Mouse (Mus musculus) gastrocnemius, adult 2 months (tissue): ENCODE data around the gene Tmem132c. TPM values are rescaled to one million over a fixed set of nuclear protein-coding genes. Genes with fewer than 3 reads are reported as not detected.

Experiments used
- DNase-seq: peaks from one replicate; pipeline ENCODE4 v3.0.0; 2022
- H3K27ac ChIP-seq: fragments of 200-600 bp; 2 replicates; pipeline ENCODE4 v1.8.1; 2022; ENCODE audit warnings: mild to moderate bottlenecking
- H3K4me3 ChIP-seq: fragments of 200-600 bp; 2 replicates; pipeline ENCODE4 v1.8.1; 2022; ENCODE audit warnings: mild to moderate bottlenecking, moderate library complexity
- CTCF ChIP-seq: fragments of 200-600 bp; IDR thresholded peaks from 2 replicates; pipeline ENCODE4 v1.8.1; 2022; ENCODE audit warnings: antibody characterized with exemption, mild to moderate bottlenecking, moderate library complexity
- intact Hi-C: fragments of 180-260 bp; cut with DNase I; formaldehyde crosslinking; loops from one replicate; pipeline ENCODE4 v1.15.1; 2025
- total RNA-seq, 2 experiments: library from RNA; stranded (reverse); gene quantifications; 2 replicates each; pipeline ENCODE4 v1.2.3; 2021

The Tmem132c gene
- total RNA-seq, 2 experiments from 2014 or later, result 0.17 TPM; not detected in 1

DNA sequence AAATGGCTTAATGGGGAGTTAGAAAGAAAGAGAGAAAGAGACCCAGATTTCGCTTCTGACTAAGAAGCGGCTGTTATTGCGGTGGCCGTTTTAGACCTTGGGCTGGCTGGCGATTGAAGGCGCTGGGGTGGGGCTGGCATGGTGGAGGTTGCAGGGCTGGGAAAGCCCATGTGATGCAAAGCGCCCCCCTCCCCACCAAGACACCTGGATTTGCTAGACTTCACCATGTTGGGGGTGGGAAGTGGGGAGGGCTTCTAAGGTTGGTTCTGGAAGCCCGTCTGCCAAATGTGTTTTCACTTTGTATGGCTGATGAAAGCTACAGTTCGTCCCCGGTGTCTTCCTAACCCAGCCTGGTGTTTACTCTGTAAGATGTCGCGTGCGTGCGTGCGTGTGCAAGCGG lies 1.6 kb downstream of the Tmem132c start:
- H3K4me3 ChIP-seq, result peak overlapping the region; percentile 52
- intact Hi-C loops, result no loop called here
- TF ChIP-seq CTCF, result no peak
- DNase-seq, result no peak
- no peak overlapping the region for H3K27ac ChIP-seq

GRCm38 (mm10) chr5:127243611-127244010 lies 2.0 kb downstream of the Tmem132c start:
- no peak overlapping the region for H3K27ac ChIP-seq
- TF ChIP-seq CTCF, result no peak
- peak overlapping the region; percentile 52 for H3K4me3 ChIP-seq
- DNase-seq, result no peak
- intact Hi-C loops, result no loop called here

DNA sequence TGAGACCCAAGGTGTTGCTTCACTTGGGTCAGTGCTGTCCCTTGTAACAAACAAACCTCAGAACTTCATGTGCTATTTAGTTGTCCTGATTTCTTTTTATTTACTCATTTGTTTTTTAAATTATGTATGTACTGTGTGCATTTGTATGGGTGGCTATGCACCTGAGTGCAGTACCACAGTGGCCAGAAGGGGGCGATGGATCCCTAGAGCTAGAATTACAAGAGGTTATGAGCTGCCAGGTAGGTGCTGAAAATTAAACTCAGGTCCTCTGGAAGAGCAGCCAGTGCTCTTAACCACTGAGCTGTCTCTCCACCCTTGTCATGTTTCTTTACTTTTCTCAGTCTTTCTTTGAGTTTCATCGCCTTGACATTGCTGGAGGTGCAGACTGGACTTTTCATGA lies 11.7 kb downstream of the Tmem132c start:
- no peak overlapping the region for H3K27ac ChIP-seq
- TF ChIP-seq CTCF, result peak; percentile 32; the same call in 1 of the 2 replicates
- no peak for DNase-seq
- H3K4me3 ChIP-seq, result no peak overlapping the region
- intact Hi-C loops, result no loop called here

DNA sequence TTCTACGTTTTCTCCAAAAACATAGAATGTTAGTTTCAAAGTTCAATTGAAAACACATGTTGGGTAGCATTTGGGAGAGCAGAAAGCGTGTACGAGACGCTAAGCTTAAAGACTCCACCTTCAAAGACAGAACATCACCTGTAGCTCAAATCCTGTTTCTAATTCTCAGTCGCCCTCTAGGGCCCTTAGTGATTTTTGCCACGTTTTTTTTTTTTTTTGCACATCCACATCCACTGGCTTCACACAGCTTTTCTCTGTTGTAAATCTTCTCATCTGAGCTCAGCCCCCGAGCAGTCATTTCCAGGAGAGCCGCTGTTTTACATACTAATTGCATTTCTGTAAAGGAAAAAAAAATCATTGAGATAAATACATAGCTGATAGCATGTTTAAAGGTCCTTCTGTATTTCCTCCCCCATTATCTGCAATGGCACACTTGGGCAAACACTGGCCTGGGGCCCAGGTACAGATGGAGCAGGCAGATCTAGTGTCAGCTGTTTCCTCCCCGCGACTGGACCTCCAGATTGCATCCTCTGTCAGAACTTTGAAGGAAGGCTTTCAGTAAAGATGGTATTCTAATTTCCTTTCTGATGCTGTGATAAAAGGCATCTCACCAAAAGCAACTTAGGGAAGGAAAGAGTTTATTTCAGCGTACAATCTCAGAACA lies 15.5 kb downstream of the Tmem132c start:
- TF ChIP-seq CTCF, result no peak

GRCm38 (mm10) chr5:127262136-127262535 lies 20.5 kb downstream of the Tmem132c start:
- no peak for TF ChIP-seq CTCF
- intact Hi-C loops, result no loop called here
- no peak overlapping the region for H3K27ac ChIP-seq
- DNase-seq, result no peak
- no peak overlapping the region for H3K4me3 ChIP-seq

More for the DNA sequence above, 15.5 kb downstream of the Tmem132c start:
- DNase-seq, result no peak
- no peak overlapping the region for H3K27ac ChIP-seq
- H3K4me3 ChIP-seq, result no peak overlapping the region
- intact Hi-C loops, result no loop called here

DNA sequence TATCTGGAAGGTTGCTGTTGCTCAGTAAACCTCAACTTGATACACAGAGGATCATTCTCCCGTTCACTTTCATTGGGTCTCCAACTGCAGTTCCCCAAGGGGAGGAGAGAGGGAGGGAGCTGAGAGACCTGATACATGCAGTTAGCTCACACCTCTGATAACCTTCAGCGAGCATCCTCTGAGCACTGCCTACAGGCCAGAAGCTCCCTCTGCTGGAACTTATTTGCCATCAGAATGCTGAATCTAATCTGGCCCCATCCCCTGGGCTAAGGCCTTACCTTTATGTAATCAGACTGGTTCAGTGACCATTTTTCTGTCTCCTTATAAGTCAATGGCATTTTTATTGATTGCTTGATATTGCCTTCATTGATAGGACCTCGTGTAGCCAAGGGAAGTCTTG lies 29.5 kb downstream of the Tmem132c start:
- DNase-seq, result no peak
- intact Hi-C loops, result no loop called here
- H3K27ac ChIP-seq, result no peak overlapping the region
- no peak for TF ChIP-seq CTCF
- H3K4me3 ChIP-seq, result no peak overlapping the region

DNA sequence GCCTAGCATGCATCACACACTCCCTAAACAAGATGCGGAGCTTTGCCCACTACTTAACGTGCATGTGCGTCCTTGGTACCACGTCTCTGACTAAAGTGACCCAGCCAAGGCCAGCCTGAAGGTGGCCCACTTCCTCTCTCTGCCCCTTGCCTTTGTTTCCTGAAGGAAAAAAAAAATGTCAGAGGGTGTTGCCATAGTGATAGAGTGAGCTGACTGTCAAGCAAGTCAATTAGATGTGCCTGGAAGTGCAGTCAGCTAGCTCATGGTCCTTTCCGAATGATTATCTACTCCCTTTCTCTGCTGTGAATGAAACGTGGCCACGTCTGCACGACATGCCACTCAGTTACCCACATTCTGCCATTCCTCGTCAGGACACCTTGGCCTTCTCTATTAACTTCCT lies 37.9 kb downstream of the Tmem132c start:
- Histone ChIP-seq H3K4me3 (no peak overlapping the region), H3K27ac (no peak overlapping the region)
- DNase-seq, result no peak
- no peak for TF ChIP-seq CTCF
- intact Hi-C loops, result no loop called here

GRCm38 (mm10) chr5:127281186-127281585 lies 39.6 kb downstream of the Tmem132c start:
- no peak overlapping the region for H3K27ac ChIP-seq
- intact Hi-C loops, result no loop called here
- TF ChIP-seq CTCF, result no peak
- DNase-seq, result no peak
- no peak overlapping the region for H3K4me3 ChIP-seq

GRCm38 (mm10) chr5:127282539-127283123 lies 41.0 kb downstream of the Tmem132c start:
- DNase-seq, result no peak
- Histone ChIP-seq H3K4me3 (no peak overlapping the region), H3K27ac (no peak overlapping the region)
- intact Hi-C loops, result no loop called here
- no peak for TF ChIP-seq CTCF

DNA sequence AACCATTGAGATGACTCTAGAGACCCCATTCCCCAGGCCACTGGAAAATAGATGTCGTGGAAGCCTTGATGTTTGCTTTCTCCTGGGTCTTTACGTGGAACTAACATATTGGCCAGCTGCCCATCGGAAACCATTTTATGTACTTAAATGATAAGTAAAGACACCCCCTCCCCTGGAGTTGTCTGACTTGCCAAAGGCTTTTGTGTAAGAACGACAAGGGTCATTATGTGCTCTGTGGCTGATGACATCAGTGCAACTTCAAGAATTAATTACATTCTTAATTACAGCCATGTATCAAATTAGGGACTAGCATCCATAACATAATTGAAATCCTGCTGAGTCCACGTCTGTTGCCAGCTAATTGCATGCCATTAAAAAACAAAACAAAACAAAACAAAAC lies 45.3 kb downstream of the Tmem132c start:
- intact Hi-C loops, result no loop called here
- Histone ChIP-seq H3K4me3 (no peak overlapping the region), H3K27ac (no peak overlapping the region)
- no peak for DNase-seq
- no peak for TF ChIP-seq CTCF

DNA sequence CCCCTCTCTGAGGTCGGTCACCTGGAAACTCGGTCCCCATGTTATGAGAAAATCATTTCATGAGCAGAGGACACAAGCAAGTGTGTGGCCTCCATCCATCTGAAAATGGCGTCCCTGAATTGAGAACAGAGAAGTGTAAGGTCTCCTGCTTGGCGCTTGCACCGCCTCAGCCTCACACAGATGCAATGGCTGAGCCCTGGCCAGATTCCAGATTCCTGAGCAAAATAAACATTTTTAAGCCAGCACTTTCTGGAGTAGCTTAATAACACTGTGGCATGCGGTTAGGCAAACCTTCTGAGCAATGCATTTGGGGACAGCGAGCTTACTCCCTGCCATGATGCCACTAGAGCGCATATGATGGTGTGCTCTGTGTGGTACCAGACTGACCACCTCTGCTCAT lies 48.1 kb downstream of the Tmem132c start:
- H3K27ac ChIP-seq, result no peak overlapping the region
- no peak for TF ChIP-seq CTCF
- intact Hi-C loops, result no loop called here
- no peak for DNase-seq
- H3K4me3 ChIP-seq, result no peak overlapping the region

- H3K27ac ChIP-seq, result no peak overlapping the region
- no peak for DNase-seq
- no peak for TF ChIP-seq CTCF
Measured at GRCm38 (mm10) chr5:127290461-127291250, 49.0 kb downstream of the Tmem132c start.

DNA sequence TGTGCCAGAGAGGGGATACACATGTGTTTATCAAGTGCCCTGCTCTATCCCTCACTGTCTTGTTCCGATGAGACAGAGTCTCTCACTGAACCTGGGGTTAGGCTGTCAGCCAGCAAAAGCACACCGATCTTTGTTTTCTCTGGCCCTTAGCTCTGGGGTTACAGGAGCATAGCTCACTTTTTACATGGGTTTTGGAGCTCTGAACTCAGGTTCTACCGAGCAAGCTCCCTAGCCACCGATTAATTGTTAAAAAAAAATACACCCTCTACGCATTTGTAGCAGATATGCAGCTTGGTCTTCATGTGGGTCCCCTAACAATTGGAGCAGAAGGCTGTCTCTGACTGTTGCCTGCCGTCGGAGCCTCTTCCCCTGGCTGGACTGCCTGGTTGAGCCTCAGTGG lies 50.0 kb downstream of the Tmem132c start:
- intact Hi-C loops, result no loop called here

More at GRCm38 (mm10) chr5:127290461-127291250, 49.0 kb downstream of the Tmem132c start:
- H3K4me3 ChIP-seq, result peak overlapping the region; percentile 21; the same call in 1 of the 2 replicates
- intact Hi-C loops, result no loop called here

More for the DNA sequence above, 50.0 kb downstream of the Tmem132c start:
- Histone ChIP-seq H3K4me3 (no peak overlapping the region), H3K27ac (no peak overlapping the region)
- no peak for DNase-seq
- TF ChIP-seq CTCF, result no peak
